Mouse (Mus musculus): Measurements from ENCODE around the gene Cckbr. TPM values are rescaled to one million over a fixed set of nuclear protein-coding genes. Genes with fewer than 3 reads are reported as not detected.
A peak's percentile ranks its signal among the peaks of the same experiment; 100 is the strongest.
"Not testable (repeated sequence)": the region's sequence is repeated elsewhere in the genome, so short reads cannot be mapped to it uniquely, and the experiment has no call there.

Gene Cckbr
- total RNA-seq, 4 experiments from 2014 or later: 0.13 to 0.15 TPM; not detected in 2

DNA sequence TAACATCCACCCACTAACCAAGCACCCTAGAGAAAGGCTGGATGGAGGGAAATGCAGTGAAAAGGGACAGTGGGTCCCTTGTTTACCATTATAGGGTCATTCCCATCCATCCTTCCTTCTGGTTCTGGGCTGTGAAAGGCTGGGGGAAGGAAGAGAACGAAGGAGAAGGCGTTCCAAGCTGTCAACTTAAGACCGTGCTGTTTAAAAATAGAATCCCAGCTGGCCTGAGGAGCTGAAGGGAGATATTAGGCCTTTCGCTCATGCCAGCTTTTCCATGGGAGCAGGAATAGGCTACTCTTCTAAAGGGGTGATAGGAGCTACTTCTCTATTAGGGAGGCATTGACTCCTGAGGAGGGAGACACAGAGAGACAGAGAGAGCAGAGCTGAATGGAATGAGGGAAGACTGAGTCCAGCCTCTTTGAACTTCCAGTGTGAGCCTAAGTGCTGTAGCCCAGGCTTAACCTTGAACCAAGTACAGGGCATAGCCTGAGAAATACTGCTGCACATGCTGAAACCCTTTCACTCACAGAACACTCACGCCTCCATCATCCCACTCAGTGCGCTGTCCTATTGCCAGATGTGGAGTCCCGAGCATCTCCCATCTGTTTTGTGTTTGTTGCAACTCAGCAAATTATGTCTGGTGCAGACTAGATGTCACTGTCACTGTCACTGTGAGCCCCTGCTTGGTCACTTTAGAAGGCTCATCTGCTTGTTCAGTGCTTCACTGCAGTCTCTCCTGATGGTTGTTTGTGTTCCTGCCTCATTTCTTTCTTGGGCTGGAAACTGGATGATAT, 12.6 kb downstream of the Cckbr start:
- no peak for DNase-seq

DNA sequence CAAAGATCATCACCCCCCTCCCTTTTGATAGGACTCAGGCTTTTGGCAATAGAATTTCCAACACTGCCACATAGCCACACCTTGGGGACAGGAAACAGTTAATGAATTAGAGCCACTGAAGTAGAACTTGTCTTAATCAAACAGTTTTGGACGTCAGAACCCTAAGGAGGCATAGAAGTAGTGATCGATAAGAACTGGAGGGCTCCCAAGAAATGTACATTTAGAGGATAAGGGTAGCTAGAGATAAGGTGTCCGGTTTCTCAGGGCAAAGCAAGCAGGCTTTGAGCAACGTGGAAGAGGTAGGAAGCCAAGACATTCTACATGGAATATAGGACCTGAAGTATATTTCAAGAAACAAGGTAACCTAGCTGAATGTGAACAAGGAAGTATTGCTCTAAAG, 15.9 kb downstream of the Cckbr start:
- no peak for DNase-seq

DNA sequence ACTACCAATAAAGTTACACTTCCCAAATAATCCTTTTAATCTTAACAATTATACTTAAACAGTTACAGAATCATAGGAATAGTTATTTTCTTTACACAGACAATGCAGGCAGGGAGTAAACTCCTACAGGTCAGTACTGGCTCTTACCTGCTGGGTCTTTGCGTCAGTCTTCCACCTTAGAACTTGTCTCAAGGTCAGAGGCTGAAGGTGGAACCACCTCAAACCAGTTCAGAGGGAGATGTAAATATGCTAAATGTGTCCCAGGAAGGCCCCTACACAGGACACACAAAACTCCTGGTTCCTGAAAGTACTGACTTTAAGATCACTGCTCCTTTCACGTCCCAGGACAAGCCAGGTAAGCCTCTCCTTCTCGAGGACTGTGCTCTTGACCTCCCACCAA, 19.5 kb downstream of the Cckbr start:
- DNase-seq: no peak

DNA sequence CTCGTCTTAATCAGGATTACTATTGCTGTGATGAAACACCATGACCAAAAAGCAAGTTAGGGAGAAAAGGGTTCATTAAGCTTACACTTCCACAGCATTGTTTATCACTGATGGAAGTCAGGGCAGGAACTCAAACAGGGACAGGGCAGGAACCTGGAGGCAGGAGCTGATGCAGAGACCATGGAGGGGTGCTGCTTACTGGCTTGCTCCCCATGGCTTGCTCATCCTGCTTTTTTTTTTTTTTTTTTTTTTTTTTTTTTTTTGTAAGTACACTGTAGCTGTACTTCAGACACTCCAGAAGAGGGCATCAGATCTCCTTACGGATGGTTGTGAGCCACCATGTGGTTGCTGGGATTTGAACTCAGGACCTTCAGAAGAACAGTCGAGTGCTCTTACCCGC, 27.8 kb downstream of the Cckbr start:
- not testable (repeated sequence) for DNase-seq

DNA sequence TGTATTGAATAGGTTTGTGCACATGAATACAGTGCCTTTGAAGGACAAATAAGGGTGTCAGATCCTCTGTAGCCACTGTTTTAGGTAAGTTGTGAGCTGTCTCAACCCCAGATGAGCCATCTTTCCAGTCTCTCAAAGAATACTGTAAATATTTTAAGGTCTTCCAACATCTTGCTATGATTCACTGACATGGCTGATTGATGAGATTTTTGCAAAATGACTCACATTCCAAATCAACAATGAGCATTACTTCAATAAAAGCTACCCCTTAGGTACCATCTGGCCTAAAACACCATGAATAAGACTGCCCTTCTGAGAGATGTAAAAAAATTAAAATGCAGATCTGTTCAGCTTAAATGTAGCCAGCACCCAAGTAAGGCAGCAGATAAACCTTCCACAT, 33.0 kb downstream of the Cckbr start:
- DNase-seq: no peak

DNA sequence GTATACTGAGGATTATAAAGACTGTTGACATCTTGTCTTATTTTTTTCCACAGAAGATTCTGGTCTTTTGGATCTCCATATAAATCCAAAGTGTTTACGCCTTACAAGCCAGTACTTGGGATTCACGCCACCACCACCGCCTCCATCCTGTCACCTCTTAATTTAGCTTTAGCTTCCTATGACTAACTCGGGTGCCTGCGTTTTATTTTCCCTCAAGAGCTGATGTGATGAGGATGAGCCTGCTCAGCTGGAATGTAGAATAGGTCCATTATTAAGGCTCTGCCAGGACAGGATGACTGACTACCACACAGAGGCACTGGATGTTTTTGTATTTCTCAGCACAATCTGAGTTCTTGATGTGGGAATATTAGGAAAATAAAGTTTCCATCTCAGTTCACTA, 40.0 kb downstream of the Cckbr start:
- DNase-seq: not testable (repeated sequence)

DNA sequence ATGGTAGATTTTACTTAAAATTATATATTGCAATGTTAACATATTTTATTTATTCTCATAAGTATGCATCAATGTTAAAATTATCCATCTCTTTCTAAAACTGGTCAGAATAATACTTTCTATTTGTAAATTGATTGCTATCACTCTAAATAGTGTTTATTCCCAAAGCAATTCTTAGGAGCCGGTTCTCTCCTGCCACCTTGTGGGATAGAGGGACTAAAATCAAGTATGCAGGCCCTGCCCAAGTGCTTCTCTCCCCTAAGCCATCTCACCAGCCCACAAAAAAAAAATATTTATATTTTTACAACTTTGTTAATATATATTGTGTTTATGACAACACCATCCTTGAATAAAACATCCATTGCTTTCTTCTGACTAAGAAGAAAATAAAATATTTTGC, 47.1 kb downstream of the Cckbr start:
- DNase-seq: no peak

DNA sequence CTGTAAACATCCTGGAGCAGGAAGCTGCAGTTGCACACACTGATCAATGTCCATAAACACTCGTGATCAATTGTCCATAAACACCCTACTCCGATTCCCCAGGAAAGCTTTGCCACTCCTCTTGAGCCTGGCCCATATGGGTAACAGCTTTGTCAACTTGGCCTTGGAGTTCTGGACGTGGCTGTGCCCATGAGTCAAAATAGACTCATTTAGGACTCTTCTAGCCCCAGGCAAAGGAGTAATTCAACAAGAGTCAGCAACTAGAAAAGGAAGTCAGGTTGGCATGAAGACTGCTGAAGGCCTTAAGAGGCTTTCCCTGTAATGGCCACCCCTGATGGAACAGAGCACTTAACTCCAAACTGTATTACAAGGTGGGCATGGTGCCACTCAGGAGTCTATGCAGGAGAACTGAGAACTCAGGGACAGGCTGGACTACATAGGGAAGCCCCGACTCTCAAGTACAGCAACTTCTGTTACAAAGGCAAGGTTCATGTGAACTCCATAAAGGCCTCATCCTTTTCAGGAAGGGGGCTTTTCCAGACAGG, 49.3 kb downstream of the Cckbr start:
- DNase-seq: no peak

DNA sequence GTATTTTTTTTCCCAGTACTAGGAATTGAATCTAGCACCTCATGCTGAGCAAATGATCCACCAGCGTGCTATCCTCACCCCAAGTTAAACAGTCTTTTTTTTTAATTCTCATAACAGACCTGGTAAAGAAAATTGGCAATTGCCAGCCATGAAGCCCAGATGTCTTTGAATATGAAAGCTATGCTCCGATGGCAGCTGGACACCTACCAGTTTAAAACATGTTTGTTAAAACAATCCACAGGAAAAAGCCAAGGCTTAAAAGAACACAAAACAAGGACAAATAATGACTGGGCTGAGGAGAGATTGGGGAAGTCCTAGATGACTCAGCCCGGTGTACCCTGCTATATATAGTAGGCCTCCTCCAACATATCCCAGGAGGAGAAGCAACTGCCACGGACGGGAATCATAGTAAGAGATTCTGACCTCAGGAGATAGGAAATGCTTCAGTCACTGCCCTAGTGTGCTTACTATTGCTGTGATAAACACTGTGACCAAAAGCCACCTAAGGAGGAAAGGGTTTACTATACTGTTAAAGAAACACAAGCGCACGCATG, 49.9 kb downstream of the Cckbr start:
- DNase-seq: no peak

DNA sequence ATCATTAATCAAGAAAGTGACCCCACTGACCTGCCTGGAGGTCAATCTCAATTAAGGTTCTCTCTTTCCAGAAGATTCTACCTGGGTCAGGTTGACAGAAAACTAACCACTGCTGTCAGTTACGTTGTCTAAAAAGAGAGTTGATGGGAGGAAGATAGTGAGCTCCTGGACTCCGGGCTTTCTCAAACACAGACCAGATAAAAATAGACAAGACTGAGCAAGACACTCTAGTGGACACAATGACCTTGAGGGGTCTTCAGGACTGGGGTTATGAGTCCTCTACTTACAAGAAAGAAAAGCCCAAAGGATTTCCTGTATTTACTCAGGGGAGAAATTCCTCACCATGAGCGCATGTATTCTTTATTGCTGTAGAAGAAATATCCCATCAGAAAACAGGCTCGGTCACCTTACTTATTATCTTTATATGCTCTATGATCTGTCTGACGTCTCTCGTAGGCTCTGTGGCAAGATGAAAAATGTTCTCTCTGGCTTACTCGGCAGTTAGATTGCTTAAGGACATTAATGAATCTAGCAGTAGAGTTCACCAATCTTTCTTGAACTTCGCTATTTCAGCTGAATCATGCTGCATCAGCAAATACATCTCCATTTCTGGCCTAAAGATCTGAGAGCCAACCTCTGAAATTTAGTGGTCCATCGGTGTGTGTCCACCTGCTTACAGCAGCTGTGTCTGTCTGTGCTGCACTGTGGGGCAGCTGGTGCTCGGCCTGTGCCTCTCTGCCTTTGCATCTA, 51.3 kb downstream of the Cckbr start:
- DNase-seq: no peak

DNA sequence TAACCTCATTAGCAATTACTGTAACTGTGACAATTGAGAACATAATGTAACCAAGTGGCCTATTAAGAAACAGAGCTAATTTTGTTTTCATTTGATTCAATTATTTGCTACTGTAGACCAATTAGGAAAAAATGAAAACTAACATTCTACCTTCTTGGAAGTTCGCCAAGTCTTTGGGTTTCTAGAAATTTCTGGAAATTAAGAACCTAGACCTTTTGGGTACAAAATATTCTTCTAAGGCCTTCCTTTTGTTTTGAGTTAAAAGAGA, 51.8 kb downstream of the Cckbr start:
- no peak for DNase-seq

DNA sequence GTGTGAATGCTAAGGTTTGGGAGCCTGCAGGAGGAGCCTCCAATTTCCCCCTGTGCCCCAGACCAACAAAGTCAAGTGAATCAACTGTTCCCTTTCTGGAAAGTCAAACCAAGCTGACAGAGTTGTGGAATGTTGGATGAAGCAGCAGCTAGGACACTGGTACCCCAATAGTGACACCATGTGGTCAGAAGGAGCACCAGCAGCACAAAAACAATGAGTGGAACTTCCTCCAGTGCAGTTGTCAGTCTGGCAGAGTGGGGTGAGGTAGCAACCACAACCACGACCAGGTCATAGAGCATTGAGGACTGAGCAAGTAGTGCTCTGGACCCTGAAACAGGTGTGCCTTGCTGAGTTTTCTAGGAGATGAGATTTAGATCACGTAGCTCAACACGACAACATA, 52.3 kb downstream of the Cckbr start:
- DNase-seq: peak; percentile 40

DNA sequence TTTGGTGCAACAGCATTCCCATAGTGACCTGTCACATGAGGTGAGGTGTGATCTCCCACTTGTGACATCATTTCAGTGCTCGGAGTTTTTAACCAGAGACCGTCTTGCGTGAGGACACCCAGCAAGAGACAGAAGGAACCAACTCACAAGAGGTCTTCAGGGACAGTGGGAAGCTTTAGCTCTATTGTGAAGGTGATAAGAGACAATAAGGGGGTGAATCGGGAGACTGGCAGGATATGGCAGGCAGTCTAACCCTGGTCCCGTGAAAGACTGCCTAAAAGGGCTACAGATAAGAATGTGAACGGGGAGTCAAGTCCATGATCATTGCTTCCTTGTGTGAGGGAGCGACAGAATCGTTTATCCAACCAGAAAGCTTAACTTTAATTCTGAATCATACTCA, 52.8 kb downstream of the Cckbr start:
- DNase-seq: no peak

DNA sequence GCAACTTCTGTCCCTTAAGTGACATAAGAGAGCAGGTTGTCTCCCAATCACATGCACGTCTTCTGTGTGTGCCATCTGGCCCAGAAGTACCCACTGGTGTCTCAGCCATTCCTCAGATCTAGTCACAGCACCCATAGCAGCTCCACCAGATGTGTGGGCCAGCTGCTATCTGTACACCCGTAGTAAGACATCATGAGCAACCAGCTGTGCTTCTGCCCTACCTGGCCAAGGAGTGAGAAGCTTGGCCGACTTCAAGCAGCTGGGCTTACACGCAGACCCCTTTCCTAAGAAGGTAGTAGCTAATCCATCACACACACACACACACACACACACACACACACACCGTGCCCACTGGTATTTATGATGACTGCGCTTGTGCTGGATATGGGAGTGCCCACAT, 53.7 kb downstream of the Cckbr start:
- no peak for DNase-seq

DNA sequence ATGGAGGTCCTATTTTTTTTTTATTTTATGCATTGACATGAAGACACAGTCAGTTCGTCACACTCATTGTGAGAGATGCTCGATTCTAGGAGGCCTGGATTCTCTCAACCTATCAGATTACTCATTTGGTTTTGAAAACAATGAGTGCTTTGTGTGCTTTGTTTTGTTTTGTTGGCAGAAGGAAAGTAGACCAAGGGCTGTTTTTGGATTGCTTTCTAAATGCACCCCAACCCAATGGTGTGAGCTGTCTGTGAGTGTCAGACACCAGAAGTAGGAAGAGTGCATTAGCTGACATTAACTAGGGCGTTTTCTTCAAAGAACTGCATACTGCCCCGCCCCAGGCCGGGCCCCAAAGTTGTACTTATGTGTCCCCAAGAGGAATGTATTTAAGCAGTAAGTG, 54.5 kb downstream of the Cckbr start:
- DNase-seq: no peak

DNA sequence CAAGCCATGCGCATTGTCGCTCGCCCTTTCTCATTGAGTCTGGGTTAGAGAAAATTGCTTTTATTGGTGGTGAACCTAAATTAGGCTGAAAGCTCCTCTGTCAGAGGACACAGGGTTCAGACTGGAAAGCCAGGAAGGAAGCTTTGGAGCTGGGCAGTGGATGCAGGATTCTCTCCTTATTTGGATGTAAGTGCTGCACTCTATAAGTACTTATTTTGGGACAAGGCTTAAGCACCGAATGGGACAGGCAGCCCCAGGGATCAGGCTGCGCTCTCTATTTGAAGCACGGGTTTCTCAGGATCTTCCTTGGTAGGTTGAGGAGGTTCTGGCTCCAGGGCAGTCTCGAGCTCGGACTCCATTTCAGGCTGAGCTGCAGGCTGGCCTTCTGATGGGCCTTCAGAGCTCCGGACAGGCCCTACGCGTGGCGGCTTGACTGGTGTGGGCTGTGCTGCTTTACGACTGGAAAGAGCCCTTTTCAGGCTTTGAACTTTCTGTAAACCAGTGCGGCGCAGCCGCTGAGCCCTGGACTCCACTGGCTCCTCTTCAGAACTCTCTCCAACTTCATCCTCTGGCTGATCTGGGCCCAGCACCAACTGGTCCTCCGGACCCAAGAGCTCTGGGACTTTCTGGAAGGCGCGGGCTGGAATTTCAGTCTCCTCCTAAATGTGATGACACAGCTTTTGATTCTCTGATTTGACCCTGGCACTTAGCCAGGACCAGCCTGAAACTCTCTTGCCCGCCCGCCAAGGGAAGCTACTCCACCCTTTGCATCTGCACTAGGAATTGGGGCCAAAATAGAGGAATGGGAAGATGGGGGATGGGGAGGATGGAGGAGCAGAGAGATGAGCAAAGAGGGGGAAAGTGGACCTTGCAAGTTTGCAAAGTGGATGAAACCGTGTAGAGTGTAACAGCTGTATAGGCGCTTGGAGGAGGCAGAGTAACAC, 55.3 kb downstream of the Cckbr start:
- DNase-seq: peak; percentile 67

DNA sequence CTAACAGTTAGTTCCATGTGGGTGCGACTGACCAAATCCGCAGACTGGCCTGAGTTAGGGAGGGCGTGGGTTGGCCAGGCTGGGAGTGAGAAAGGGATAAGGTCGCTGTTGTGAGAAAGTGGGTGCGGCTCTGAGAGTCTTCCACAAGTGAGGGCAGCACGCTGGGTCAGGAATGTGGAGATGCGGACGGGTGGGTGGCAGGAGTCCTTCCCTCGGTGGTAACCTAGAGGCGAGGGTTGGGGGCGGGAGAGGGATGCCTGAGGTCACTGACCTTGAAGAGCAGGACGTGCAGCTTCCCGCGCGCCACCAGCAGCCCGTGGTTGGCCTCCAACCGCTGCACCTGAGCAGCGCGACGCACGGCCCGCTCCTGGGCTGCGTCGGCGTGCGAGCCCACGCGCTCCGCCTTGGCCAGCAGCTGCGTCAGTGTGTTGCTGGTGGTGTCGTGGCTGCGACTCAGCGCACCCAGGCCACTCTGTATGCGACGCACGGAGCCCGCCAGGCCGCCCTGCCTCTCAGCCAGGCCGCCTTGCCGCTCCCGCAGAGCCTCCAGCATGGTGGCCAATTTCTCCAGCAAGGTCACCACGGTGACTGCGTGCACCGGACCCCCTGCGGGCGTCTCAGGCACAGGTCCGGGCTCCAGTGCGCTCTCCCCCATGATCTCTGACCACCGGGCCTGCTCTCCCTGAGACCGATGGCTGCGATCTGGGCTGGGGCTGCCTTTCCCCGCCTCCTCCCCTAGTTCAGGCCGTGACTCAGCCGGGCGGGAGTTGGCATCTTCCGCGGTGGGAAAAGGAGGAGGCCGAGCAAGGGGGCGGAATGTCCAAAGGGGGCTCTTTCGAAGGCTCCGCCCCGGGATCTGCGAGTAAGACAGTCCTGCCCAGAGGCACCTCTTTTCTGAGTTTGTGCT, 56.2 kb downstream of the Cckbr start, which contains the start of gene Cavin3:
Gene Cavin3 (minus strand): TSS at position 796 of the 907 bp plus-strand sequence.
- peak; percentile 74 for DNase-seq

DNA sequence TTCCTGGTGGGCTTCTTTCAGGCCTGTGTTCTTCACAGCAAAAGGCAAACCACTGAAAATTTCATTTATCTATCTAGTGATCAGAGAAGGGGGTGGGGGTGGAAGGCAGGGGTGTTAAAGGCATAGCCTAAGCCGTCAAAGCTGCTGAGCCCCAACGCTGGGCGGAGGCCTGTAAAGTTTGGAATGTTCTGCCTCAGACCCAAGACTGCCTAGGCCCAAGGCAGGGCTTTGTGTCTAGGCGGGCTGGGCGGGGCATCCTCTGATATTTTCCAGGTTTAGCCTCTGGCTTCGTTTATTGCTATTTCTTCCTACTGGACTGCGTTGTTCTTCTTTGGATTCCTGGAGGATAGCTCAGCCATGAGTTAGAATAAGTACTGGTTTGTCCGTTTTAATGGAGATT, 56.9 kb downstream of the Cckbr start:
- DNase-seq: no peak

DNA sequence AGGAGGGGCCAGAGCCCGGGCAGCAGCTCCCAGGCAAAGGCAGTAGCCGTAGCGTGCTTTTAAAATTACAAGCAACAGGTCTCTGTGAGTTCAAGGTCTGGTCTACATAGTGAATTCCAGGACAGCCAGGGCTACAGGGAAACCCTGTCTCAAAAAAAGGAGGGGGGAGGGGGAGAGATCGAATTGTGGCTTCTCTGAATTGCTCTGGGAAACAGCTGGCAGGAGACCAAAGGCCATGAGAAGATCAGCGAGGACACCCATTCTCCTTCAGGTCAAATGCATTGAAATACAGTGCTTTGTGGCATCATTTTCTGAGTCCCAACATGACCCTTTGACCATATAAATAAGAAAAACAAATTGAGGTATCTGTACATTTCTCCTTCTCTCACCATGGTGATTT, 59.5 kb downstream of the Cckbr start:
- peak; percentile 57 for DNase-seq

DNA sequence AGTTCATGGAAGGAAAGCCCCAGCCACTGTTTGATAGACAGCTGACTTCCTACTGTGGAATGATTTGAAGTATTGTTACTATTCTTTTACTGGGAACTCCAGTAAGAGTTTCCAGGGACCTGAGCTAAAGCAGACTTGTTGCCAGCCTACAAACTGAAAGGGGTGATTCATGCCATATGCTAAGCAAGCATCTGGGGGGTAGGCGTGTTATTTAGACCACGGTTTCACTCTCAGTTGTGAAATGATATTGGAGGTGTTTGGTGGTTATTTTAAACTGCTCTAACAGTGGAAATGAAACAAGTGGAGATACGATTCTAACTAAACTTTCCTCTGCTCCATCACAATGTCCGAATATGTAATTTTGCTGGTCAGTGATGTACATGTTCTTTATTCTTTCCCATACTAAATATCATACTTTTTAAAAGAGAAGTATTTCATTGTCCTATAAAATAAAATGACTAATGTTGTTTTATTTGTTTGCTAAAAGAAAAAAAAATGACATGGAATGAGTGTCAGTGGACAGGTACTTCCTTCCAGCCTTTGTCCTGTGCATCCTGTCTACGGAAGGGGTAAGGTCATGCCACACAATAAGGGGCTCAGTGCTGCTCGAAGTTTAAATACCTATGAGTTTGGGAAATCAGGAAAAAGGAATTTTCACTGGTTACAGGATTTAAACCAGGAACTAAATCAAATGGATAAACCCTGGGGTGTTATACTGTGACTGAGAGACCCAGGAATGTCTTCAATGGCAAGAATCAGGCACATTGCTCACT, 61.8 kb downstream of the Cckbr start:
- DNase-seq: no peak

DNA sequence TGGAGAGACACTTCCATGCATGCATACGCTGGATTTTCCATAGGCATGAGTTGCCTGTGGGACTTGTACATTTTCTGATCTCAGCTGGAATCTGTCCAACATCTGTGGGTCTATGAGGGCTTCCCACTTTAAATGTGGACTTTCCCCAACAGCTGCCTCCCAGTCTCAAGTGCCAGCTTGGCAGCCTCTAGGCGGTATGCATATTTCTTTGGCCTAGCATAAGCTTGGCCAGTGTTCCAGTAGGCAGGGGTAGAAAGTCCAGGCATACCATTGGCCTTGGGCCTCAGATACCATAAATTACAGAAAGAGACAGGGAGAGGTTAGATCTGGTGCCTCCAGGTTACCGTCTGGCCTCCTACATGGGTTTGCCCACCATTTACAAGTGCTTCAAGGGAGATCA, 72.3 kb downstream of the Cckbr start:
- no peak for DNase-seq
